Mouse (Mus musculus) myocyte (in vitro differentiated cells): ENCODE data around the gene Syt12.

ENCODE experiments used
- CEBPB ChIP-seq: IDR thresholded peaks from 2 replicates; pipeline ENCODE4 v1.6.1; 2011; ENCODE audit warnings: mild to moderate bottlenecking, moderate library complexity; ENCODE audit not compliant: poor library complexity, insufficient read depth, severe bottlenecking
- MAX ChIP-seq: IDR thresholded peaks from one replicate; pipeline ENCODE4 v1.6.1; 2011; ENCODE audit warnings: low read depth, mild to moderate bottlenecking, control low read depth
- MYOD1 ChIP-seq, 3 experiments: IDR thresholded peaks; one replicate each; pipeline ENCODE4 v1.6.1; 2011; ENCODE audit warnings: control low read depth in 2 of 3, low read depth in 2 of 3, mild to moderate bottlenecking in 2 of 3, moderate library complexity in 1 of 3; ENCODE audit not compliant: insufficient read length in 2 of 3, control insufficient read depth in 1 of 3
- POLR2A ChIP-seq: IDR thresholded peaks from one replicate; pipeline ENCODE4 v1.6.1; 2011; ENCODE audit warnings: low read depth, mild to moderate bottlenecking, control low read depth, moderate library complexity; ENCODE audit not compliant: insufficient read length
- TCF12 ChIP-seq: IDR thresholded peaks from one replicate; pipeline ENCODE4 v1.6.1; 2011; ENCODE audit warnings: mild to moderate bottlenecking, control low read depth; ENCODE audit not compliant: poor library complexity, insufficient read depth, severe bottlenecking
- USF1 ChIP-seq: IDR thresholded peaks from one replicate; pipeline ENCODE4 v1.6.1; 2011; ENCODE audit warnings: low read depth, mild to moderate bottlenecking, control low read depth, moderate library complexity

- TF ChIP-seq POLR2A (no peak), USF1 (no peak), TCF12 (no peak), MYOD1 (IDR thresholded peaks at IDR 0.05; ENCODE audit: control insufficient read depth in 1 of 3, insufficient read length in 2 of 3, low read depth in 2 of 3) (no peak), MAX (no peak), CEBPB (no peak)
Observed at GRCm38 (mm10) chr19:4491080-4491695, 13.9 kb upstream of the Syt12 start.
